Mouse (Mus musculus): Measurements from ENCODE around the gene Gpx3. TPM values are rescaled to one million over a fixed set of nuclear protein-coding genes. Genes with fewer than 3 reads are reported as not detected.

The Gpx3 gene
- polyA plus RNA-seq, 1 experiment: 133 TPM

GRCm38 (mm10) chr11:54879922-54880321 is 22.3 kb upstream of the Gpx3 start:
- no peak for TF ChIP-seq POLR2A (IDR thresholded peaks at IDR 0.05; ENCODE audit: control insufficient read depth, extremely low read depth, insufficient read depth, low read length, poor library complexity)
- WGBS: 93% methylated on average over 10 of the region's 10 CpGs
- Histone ChIP-seq H3K4me3 (ENCODE audit: control insufficient read depth, insufficient read depth, low read length) (no peak overlapping the region), H3K27me3 (ENCODE audit: control insufficient read depth, insufficient read depth, low read length) (no peaks in the 10 kb centered on the region), H3K27ac (ENCODE audit: control insufficient read depth, insufficient read depth, low read length) (no peak overlapping the region), H3K4me1 (replicated peaks; ENCODE audit: control insufficient read depth, insufficient read depth, low read length) (peaks cover 7% of the 10 kb centered on the region; the same call in 1 of the 2 replicates), H3K36me3 (ENCODE audit: control insufficient read depth, insufficient read depth, low read length) (no peaks in the 10 kb centered on the region)
- DNase-seq: no peak

- no peak for TF ChIP-seq CTCF (IDR thresholded peaks at IDR 0.05; ENCODE audit: borderline replicate concordance, control insufficient read depth, extremely low read depth, insufficient read depth, low read length, poor library complexity)
- no peak for TF ChIP-seq POLR2A (IDR thresholded peaks at IDR 0.05; ENCODE audit: control insufficient read depth, extremely low read depth, insufficient read depth, low read length, poor library complexity)
- H3K4me1 ChIP-seq (replicated peaks; ENCODE audit: control insufficient read depth, insufficient read depth, low read length): peaks cover 9% of the 10 kb centered on the region; the same call in 1 of the 2 replicates
- no peak overlapping the region for H3K4me3 ChIP-seq (ENCODE audit: control insufficient read depth, insufficient read depth, low read length)
- no peaks in the 10 kb centered on the region for H3K36me3 ChIP-seq (ENCODE audit: control insufficient read depth, insufficient read depth, low read length)
- no peak for DNase-seq
- H3K27ac ChIP-seq (ENCODE audit: control insufficient read depth, insufficient read depth, low read length): no peak overlapping the region
- WGBS: 89% methylated on average over 2 of the region's 2 CpGs
- H3K27me3 ChIP-seq (ENCODE audit: control insufficient read depth, insufficient read depth, low read length): no peaks in the 10 kb centered on the region
Measured at GRCm38 (mm10) chr11:54881051-54881474, 21.2 kb upstream of the Gpx3 start.

- no peak for TF ChIP-seq CTCF (IDR thresholded peaks at IDR 0.05; ENCODE audit: borderline replicate concordance, control insufficient read depth, extremely low read depth, insufficient read depth, low read length, poor library complexity)
- TF ChIP-seq POLR2A (IDR thresholded peaks at IDR 0.05; ENCODE audit: control insufficient read depth, extremely low read depth, insufficient read depth, low read length, poor library complexity): no peak
- Histone ChIP-seq H3K36me3 (ENCODE audit: control insufficient read depth, insufficient read depth, low read length) (no peaks in the 10 kb centered on the region), H3K4me1 (replicated peaks; ENCODE audit: control insufficient read depth, insufficient read depth, low read length) (peaks cover 9% of the 10 kb centered on the region; the same call in 1 of the 2 replicates), H3K4me3 (ENCODE audit: control insufficient read depth, insufficient read depth, low read length) (no peak overlapping the region), H3K27ac (ENCODE audit: control insufficient read depth, insufficient read depth, low read length) (no peak overlapping the region), H3K27me3 (ENCODE audit: control insufficient read depth, insufficient read depth, low read length) (no peaks in the 10 kb centered on the region)
- 92% methylated on average over 8 of the region's 8 CpGs for WGBS
- no peak for DNase-seq
Measured at GRCm38 (mm10) chr11:54882671-54883070, 19.6 kb upstream of the Gpx3 start.

- Histone ChIP-seq H3K36me3 (ENCODE audit: control insufficient read depth, insufficient read depth, low read length) (no peaks in the 10 kb centered on the region), H3K27ac (ENCODE audit: control insufficient read depth, insufficient read depth, low read length) (no peak overlapping the region), H3K4me1 (replicated peaks; ENCODE audit: control insufficient read depth, insufficient read depth, low read length) (peaks cover 9% of the 10 kb centered on the region; the same call in 1 of the 2 replicates), H3K27me3 (ENCODE audit: control insufficient read depth, insufficient read depth, low read length) (no peaks in the 10 kb centered on the region), H3K4me3 (ENCODE audit: control insufficient read depth, insufficient read depth, low read length) (no peak overlapping the region)
- TF ChIP-seq CTCF (IDR thresholded peaks at IDR 0.05; ENCODE audit: borderline replicate concordance, control insufficient read depth, extremely low read depth, insufficient read depth, low read length, poor library complexity) (no peak), POLR2A (IDR thresholded peaks at IDR 0.05; ENCODE audit: control insufficient read depth, extremely low read depth, insufficient read depth, low read length, poor library complexity) (no peak)
- WGBS: 68% methylated on average over 5 of the region's 5 CpGs
- DNase-seq: no peak
Measured at GRCm38 (mm10) chr11:54884197-54884828, 17.9 kb upstream of the Gpx3 start.

GRCm38 (mm10) chr11:54884937-54885336 is 17.3 kb upstream of the Gpx3 start:
- Histone ChIP-seq H3K36me3 (ENCODE audit: control insufficient read depth, insufficient read depth, low read length) (no peaks in the 10 kb centered on the region), H3K4me3 (ENCODE audit: control insufficient read depth, insufficient read depth, low read length) (no peak overlapping the region), H3K27ac (ENCODE audit: control insufficient read depth, insufficient read depth, low read length) (no peak overlapping the region), H3K4me1 (replicated peaks; ENCODE audit: control insufficient read depth, insufficient read depth, low read length) (peaks cover 9% of the 10 kb centered on the region; the same call in 1 of the 2 replicates), H3K27me3 (ENCODE audit: control insufficient read depth, insufficient read depth, low read length) (no peaks in the 10 kb centered on the region)
- DNase-seq: no peak
- WGBS: 66% methylated on average over 5 of the region's 5 CpGs
- TF ChIP-seq POLR2A (IDR thresholded peaks at IDR 0.05; ENCODE audit: control insufficient read depth, extremely low read depth, insufficient read depth, low read length, poor library complexity) (no peak), CTCF (IDR thresholded peaks at IDR 0.05; ENCODE audit: borderline replicate concordance, control insufficient read depth, extremely low read depth, insufficient read depth, low read length, poor library complexity) (no peak)

GRCm38 (mm10) chr11:54885406-54885805 is 16.8 kb upstream of the Gpx3 start:
- 99% methylated on average over 2 of the region's 2 CpGs for WGBS
- no peaks in the 10 kb centered on the region for H3K27me3 ChIP-seq (ENCODE audit: control insufficient read depth, insufficient read depth, low read length)

More at GRCm38 (mm10) chr11:54885406-54885805, 16.8 kb upstream of the Gpx3 start:
- no peaks in the 10 kb centered on the region for H3K36me3 ChIP-seq (ENCODE audit: control insufficient read depth, insufficient read depth, low read length)
- H3K27ac ChIP-seq (ENCODE audit: control insufficient read depth, insufficient read depth, low read length): no peak overlapping the region
- no peak overlapping the region for H3K4me3 ChIP-seq (ENCODE audit: control insufficient read depth, insufficient read depth, low read length)
- peaks cover 9% of the 10 kb centered on the region; the same call in 1 of the 2 replicates for H3K4me1 ChIP-seq (replicated peaks; ENCODE audit: control insufficient read depth, insufficient read depth, low read length)
- no peak for DNase-seq
- TF ChIP-seq POLR2A (IDR thresholded peaks at IDR 0.05; ENCODE audit: control insufficient read depth, extremely low read depth, insufficient read depth, low read length, poor library complexity) (no peak), CTCF (IDR thresholded peaks at IDR 0.05; ENCODE audit: borderline replicate concordance, control insufficient read depth, extremely low read depth, insufficient read depth, low read length, poor library complexity) (no peak)

All from thymus, adult 2 months (tissue).